Mouse (Mus musculus) kidney, adult 11 months (tissue): ENCODE results near the gene Mc1r.
"Not testable (repeated sequence)": the region's sequence is repeated elsewhere in the genome, so short reads cannot be mapped to it uniquely, and the experiment has no call there.

Source experiments
- DNase-seq: peaks from one replicate; pipeline ENCODE4 v3.0.0; 2022

Mc1r gene

GRCm38 (mm10) chr8:123431616-123432365, 24.9 kb downstream of the Mc1r start:
- DNase-seq: no peak

- DNase-seq: no peak
Observed at GRCm38 (mm10) chr8:123432381-123432780, 25.5 kb downstream of the Mc1r start.

- DNase-seq: not testable (repeated sequence)
Observed at GRCm38 (mm10) chr8:123433241-123433974, 26.5 kb downstream of the Mc1r start.

- DNase-seq: no peak
Observed at GRCm38 (mm10) chr8:123441788-123442187, 34.9 kb downstream of the Mc1r start.

DNA sequence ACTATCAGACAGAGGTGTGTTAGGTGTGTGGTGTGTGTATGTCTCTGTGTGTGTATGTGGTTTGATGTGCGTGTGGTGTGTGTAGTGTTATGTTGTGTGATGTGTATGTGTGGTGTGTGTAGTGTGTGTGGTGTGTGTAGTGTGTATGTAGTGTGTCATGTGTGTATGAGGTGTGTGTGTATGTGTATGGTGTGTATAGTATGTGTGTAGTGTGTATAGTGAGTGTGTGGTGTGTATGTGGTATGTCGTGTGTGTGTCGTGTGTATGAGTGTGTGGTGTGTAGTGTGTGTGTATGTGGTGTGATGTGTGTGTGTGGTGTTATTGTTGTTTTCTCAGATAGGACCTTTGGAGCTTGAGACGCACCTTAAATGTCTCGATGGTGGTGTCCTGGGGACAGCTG, 35.4 kb downstream of the Mc1r start:
- no peak for DNase-seq

DNA sequence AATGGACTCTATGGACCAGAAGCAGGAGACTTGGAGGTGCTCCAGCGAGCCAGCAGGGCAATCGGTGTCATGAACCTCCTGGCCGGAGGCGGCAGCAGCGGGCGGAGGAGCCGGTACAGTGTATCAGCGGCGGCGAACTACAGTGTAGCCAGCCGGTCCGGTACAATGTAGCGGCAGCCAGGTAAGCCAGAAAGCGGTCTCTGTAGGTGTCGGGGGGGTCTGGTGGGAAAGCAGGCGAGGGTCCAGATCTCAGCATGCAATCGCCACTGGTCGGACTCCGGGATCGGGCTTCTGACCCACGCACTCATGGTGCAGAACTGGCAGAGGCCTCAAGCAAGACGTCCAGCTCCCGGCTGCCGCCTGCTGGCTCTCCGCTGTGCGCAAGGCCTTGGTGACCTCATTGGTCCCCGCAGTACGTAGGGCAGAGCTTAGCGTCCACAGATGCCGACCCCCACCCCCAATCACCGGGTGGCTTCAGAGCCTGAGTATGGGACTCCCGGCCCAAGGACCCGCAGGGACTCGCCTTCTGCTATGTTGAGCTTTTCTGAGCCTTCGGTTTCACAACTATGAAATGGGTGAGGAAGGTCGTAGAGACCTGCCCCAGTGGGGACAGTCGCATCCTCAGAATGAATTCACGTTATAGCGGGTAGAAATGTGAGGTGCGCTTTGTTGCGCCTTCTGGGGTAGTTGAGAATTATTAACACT, 36.1 kb downstream of the Mc1r start:
- peak; percentile 96 for DNase-seq

- DNase-seq: peak; percentile 89
Observed at GRCm38 (mm10) chr8:123443576-123443921, 36.6 kb downstream of the Mc1r start.

GRCm38 (mm10) chr8:123444131-123444530, 37.2 kb downstream of the Mc1r start:
- no peak for DNase-seq

DNA sequence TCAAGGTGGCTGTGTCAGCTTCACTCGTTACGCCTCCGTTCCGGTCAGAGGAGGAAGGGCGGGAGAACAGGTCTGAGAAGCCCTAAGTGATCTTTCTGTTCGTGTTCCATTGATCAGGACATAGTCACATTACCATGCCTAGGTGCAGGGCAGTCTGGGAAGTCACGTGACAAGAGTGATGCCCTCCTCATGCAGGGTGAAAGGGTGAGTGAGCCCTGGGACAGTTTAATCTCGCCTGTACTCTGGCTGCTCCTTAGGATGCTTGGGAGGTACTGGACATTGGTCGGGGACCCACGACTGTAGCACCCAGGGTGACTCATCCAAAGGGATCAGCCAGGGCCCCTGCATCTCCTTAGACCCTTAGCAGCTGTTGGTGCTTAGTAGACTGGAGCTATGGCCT, 39.1 kb downstream of the Mc1r start:
- DNase-seq: peak; percentile 31

DNA sequence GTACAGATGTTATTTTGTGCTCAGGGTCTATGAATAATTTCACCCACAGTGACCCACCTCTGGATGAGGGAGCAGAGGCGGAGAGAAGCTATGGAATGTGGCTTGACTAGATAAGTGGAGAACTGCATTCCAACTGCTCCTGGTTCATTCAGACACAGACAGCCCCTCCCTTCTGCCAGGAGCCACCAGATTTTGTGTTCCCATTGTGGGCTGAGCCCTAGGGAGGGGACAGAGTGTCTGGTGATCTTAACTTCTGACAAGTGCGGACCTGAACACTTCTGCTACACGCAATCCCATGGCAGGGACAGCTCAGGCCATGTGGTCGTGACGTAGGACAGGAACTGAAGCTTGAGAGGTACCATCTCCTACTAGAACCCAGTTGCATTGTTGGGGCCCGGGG, 39.9 kb downstream of the Mc1r start:
- DNase-seq: no peak

- no peak for DNase-seq
Observed at GRCm38 (mm10) chr8:123450783-123451182, 43.9 kb downstream of the Mc1r start.

DNA sequence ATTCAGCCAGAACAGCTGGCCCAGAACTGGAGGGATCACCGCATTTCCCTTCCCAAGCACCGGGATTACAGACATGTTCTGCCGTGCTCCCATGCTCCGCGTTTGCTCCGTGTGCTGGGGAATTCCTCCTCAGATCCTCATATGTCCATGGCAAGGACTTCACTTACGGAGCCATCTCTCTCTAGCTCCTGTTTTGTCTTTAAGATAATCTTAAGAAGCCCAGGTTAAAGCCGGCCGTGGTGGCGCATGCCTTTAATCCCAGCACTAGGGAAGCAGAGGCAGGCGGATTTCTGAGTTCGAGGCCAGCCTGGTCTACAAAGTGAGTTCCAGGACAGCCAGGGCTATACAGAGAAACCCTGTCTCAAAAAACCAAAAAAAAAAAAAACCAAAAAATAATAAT, 44.8 kb downstream of the Mc1r start:
- not testable (repeated sequence) for DNase-seq

DNA sequence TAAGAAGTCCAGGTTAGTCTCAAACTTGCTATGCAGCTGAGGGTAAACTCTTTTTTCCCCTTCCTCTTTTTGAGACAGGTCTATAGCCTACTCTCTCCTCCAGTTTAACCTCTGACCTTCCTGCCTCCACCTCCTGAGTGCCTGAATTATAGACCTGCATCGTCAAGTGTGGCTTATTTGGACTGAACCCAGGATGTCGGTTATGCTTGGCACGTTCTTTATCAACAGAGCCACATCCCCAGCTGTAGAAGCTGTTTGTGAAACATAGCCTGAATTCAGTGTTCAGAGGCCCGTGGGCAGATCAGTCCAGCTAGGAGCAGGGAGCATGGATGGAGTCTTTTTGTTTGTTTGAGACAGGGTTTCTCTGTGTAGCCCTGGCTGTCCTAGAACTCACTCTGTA, 45.2 kb downstream of the Mc1r start:
- no peak for DNase-seq

DNA sequence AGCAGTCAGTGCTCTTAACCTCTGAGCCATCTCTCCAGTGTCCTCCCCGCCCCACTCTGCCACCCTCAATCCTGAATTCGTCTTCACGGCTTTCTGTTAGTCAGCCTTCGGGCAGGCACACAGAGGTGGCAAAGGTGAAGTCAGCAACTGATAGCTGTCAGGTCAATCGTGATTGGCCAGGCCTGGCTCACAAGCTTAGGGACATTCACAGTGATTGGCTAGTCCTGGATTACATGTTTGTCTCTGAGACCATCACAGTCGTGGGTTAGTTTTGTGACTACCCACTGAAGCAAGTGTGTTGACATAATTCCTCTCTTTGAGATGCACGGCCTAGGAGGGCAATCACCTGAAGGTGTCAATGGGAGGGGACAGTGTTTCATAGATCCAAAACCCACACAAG, 46.4 kb downstream of the Mc1r start:
- DNase-seq: no peak

- DNase-seq: no peak
Observed at GRCm38 (mm10) chr8:123453951-123454350, 47.0 kb downstream of the Mc1r start.

DNA sequence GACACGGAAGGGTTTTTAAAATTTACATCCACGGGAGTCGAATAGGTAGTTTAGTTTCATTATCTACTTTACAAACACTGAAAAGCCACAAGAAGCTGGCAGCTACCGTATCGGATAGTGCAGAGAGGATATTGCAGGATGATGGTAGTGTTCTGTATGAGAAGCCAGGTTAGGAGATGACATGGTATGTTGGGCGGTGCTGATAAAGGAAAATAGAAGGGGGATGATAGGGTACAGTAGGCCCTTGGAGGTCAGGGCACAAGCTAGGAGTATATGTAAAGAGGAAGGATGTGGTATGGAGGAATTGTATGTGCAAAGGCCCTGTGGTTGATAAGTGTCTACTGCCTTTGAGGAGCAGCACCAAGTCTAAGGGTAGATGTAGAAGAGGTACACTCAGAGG, 47.7 kb downstream of the Mc1r start:
- DNase-seq: no peak
